In genomic region chr13:41644591-41645482, GRCm38 (mm10) we compare ENCODE assay signal across 18 mouse cellular contexts. TPM values are rescaled to one million over a fixed set of nuclear protein-coding genes. Genes with fewer than 3 reads are reported as not detected.
DNase-seq lines count a peak whose midpoint lies in the region; ATAC-seq and TF ChIP-seq lines count a peak whose summit lies in the region.
"Had no signal": no experiment of that assay in that cellular context is flagged by ENCODE, and none has a peak within 500 bp of the region (broad histone marks: within the 10 kb centered on the region; RNA-seq: fewer than 3 reads in every experiment).

No protein-coding gene starts in this region.

- no peak overlapping the region for H3K4me3 ChIP-seq in gastrocnemius, adult 2 months
- no peak overlapping the region for H3K4me3 ChIP-seq in hindbrain, embryonic 11.5 days (ENCODE audit: low read depth, low read length)
- no peak overlapping the region for H3K4me3 ChIP-seq in hindbrain, postnatal 0 days (ENCODE audit: low read length)
- H3K4me3 ChIP-seq in lung, embryonic 16.5 days (ENCODE audit: low read length) = no peak overlapping the region
- no peak overlapping the region for H3K4me3 ChIP-seq in heart, postnatal 0 days (ENCODE audit: low read depth, low read length)
- H3K4me3 ChIP-seq: embryonic facial prominence, embryonic 15.5 days; forebrain, embryonic 13.5 days; liver, embryonic 15.5 days; neural tube, embryonic 13.5 days had no signal

- no peak for ATAC-seq in hindbrain, embryonic 11.5 days (ENCODE audit: low FRiP score)
- no peak for ATAC-seq in hindbrain, postnatal 0 days
- ATAC-seq in lung, embryonic 16.5 days (ENCODE audit: low read depth) = peak; percentile 37
- ATAC-seq in heart, postnatal 0 days (ENCODE audit: insufficient read depth, low read depth) = no peak
- ATAC-seq in erythroid progenitor cell, adult 5-6 weeks (replicated peaks; ENCODE audit: low FRiP score, poor library complexity, severe bottlenecking) = no peak

- WGBS in hindbrain, embryonic 11.5 days = 61% methylated on average over 10 of the region's 10 CpGs
- 52% methylated on average over 10 of the region's 10 CpGs for WGBS in hindbrain, postnatal 0 days
- WGBS in lung, embryonic 16.5 days = 33% methylated on average over 10 of the region's 10 CpGs
- 50% methylated on average over 10 of the region's 10 CpGs for WGBS in heart, postnatal 0 days

- H3K9me3 ChIP-seq in hindbrain, embryonic 11.5 days (ENCODE audit: control insufficient read depth, low read length) = no peaks in the 10 kb centered on the region
- no peaks in the 10 kb centered on the region for H3K9me3 ChIP-seq in hindbrain, postnatal 0 days (ENCODE audit: low read length)
- H3K9me3 ChIP-seq in lung, embryonic 16.5 days (ENCODE audit: control insufficient read depth, low read length) = no peaks in the 10 kb centered on the region
- H3K9me3 ChIP-seq in heart, postnatal 0 days (replicated peaks; ENCODE audit: control insufficient read depth, low read length) = no peaks in the 10 kb centered on the region
- H3K9me3 ChIP-seq: embryonic facial prominence, embryonic 15.5 days; forebrain, embryonic 13.5 days; liver, embryonic 15.5 days; neural tube, embryonic 13.5 days had no signal

- no peaks in the 10 kb centered on the region for H3K27me3 ChIP-seq in hindbrain, embryonic 11.5 days (ENCODE audit: control insufficient read depth, insufficient read depth, low read length)
- H3K27me3 ChIP-seq in hindbrain, postnatal 0 days (ENCODE audit: insufficient read depth, low read length) = no peaks in the 10 kb centered on the region
- no peaks in the 10 kb centered on the region for H3K27me3 ChIP-seq in lung, embryonic 16.5 days (ENCODE audit: control insufficient read depth, insufficient read depth, low read depth, low read length)
- H3K27me3 ChIP-seq in heart, postnatal 0 days (ENCODE audit: control insufficient read depth, insufficient read depth, low read length) = no peaks in the 10 kb centered on the region
- H3K27me3 ChIP-seq: embryonic facial prominence, embryonic 15.5 days; forebrain, embryonic 13.5 days; liver, embryonic 15.5 days; neural tube, embryonic 13.5 days had no signal

- TF ChIP-seq CTCF in gastrocnemius, adult 2 months (IDR thresholded peaks at IDR 0.05) = no peak
- TF ChIP-seq CTCF in hindbrain, postnatal 0 days (IDR thresholded peaks at IDR 0.05; ENCODE audit: low read depth) = no peak
- no peak for TF ChIP-seq CTCF in heart, postnatal 0 days (IDR thresholded peaks at IDR 0.05; ENCODE audit: low read depth)

- no peak overlapping the region for H3K4me2 ChIP-seq in hindbrain, embryonic 11.5 days (replicated peaks; ENCODE audit: low read depth, low read length)
- no peak overlapping the region for H3K4me2 ChIP-seq in hindbrain, postnatal 0 days (ENCODE audit: low read depth, low read length)
- no peak overlapping the region for H3K4me2 ChIP-seq in lung, embryonic 16.5 days (ENCODE audit: low read depth, low read length)
- no peak overlapping the region for H3K4me2 ChIP-seq in heart, postnatal 0 days (ENCODE audit: low read depth, low read length)
- H3K4me2 ChIP-seq: embryonic facial prominence, embryonic 15.5 days; forebrain, embryonic 13.5 days; liver, embryonic 15.5 days; neural tube, embryonic 13.5 days had no signal

- no peaks in the 10 kb centered on the region for H3K36me3 ChIP-seq in hindbrain, embryonic 11.5 days (ENCODE audit: control insufficient read depth, insufficient read depth, low read length)
- no peaks in the 10 kb centered on the region for H3K36me3 ChIP-seq in hindbrain, postnatal 0 days (ENCODE audit: insufficient read depth, low read length)
- no peaks in the 10 kb centered on the region for H3K36me3 ChIP-seq in lung, embryonic 16.5 days (ENCODE audit: control insufficient read depth, insufficient read depth, low read length)
- no peaks in the 10 kb centered on the region for H3K36me3 ChIP-seq in heart, postnatal 0 days (replicated peaks; ENCODE audit: control insufficient read depth, insufficient read depth, low read length)
- H3K36me3 ChIP-seq: embryonic facial prominence, embryonic 15.5 days; liver, embryonic 15.5 days; neural tube, embryonic 13.5 days had no signal

- no peak overlapping the region for H3K9ac ChIP-seq in hindbrain, embryonic 11.5 days (ENCODE audit: low read depth, low read length)
- H3K9ac ChIP-seq in hindbrain, postnatal 0 days (replicated peaks; ENCODE audit: low read length) = no peak overlapping the region
- no peak overlapping the region for H3K9ac ChIP-seq in lung, embryonic 16.5 days (ENCODE audit: low read length)
- no peak overlapping the region for H3K9ac ChIP-seq in heart, postnatal 0 days (replicated peaks; ENCODE audit: low read depth, low read length)
- H3K9ac ChIP-seq: embryonic facial prominence, embryonic 15.5 days; forebrain, embryonic 13.5 days; liver, embryonic 15.5 days; neural tube, embryonic 13.5 days had no signal

- no peak for DNase-seq in gastrocnemius, adult 2 months
- DNase-seq in gastrocnemius, adult 18-20 months (ENCODE audit: low spot score) = no peak
- DNase-seq in hindbrain, embryonic 11.5 days (ENCODE audit: low spot score) = peak; percentile 22
- no peak for DNase-seq in hindbrain, postnatal 0 days (ENCODE audit: low spot score)
- no peak for DNase-seq in lung, adult 18-20 months
- no peak for DNase-seq in heart, postnatal 0 days (ENCODE audit: low spot score)
- DNase-seq: cerebellum, adult 18-20 months; kidney, postnatal 36 days; layer of hippocampus, postnatal 36 days; left cerebral cortex, postnatal 4 days; retina, postnatal 1 day; spleen, adult 18-20 months had no signal

- intact Hi-C loops in gastrocnemius, adult 2 months (cut with DNase I) = loop anchor here (5.0 kb wide), 2 partner anchors 407 to 602 kb away; partner anchors contain the start of gene Hivep1

- no peak for TF ChIP-seq EP300 in heart, postnatal 0 days (IDR thresholded peaks at IDR 0.05; ENCODE audit: low read depth)

- H3K4me1 ChIP-seq in hindbrain, embryonic 11.5 days (replicated peaks; ENCODE audit: control insufficient read depth, insufficient read depth, low read length) = no peaks in the 10 kb centered on the region
- H3K4me1 ChIP-seq in hindbrain, postnatal 0 days (ENCODE audit: insufficient read depth, low read length) = no peaks in the 10 kb centered on the region
- H3K4me1 ChIP-seq in lung, embryonic 16.5 days (replicated peaks; ENCODE audit: control insufficient read depth, insufficient read depth, low read length) = peaks cover 20% of the 10 kb centered on the region
- H3K4me1 ChIP-seq in heart, postnatal 0 days (ENCODE audit: control insufficient read depth, insufficient read depth) = peaks cover 12% of the 10 kb centered on the region
- H3K4me1 ChIP-seq: liver, embryonic 15.5 days had no signal

- H3K27ac ChIP-seq in gastrocnemius, adult 2 months = peak overlapping the region; percentile 72
- H3K27ac ChIP-seq in hindbrain, embryonic 11.5 days (ENCODE audit: low read depth, low read length) = no peak overlapping the region
- no peak overlapping the region for H3K27ac ChIP-seq in hindbrain, postnatal 0 days
- H3K27ac ChIP-seq in lung, embryonic 16.5 days (ENCODE audit: low read length) = peak overlapping the region; percentile 73
- peak overlapping the region; percentile 97 for H3K27ac ChIP-seq in heart, postnatal 0 days (ENCODE audit: low read depth)
- H3K27ac ChIP-seq: embryonic facial prominence, embryonic 15.5 days; forebrain, embryonic 13.5 days; liver, embryonic 15.5 days; neural tube, embryonic 13.5 days had no signal

RNA-seq across cellular contexts. Expression of gene Tmem170b, which starts 39.1 kb away (rescaled TPM):
- total RNA-seq in gastrocnemius, adult 2 months (2021) = 10 to 100 TPM; 24.8 to 29.0 TPM
- total RNA-seq in gastrocnemius, adult 18-20 months (2021) = 10 to 100 TPM; 28.1 to 28.7 TPM
- 22.3 and 25.0 TPM in 2 replicates for polyA plus RNA-seq in hindbrain, embryonic 11.5 days (2014; fragmentation: Nextera tagmentation; extraction: Ambion mirVana)
- 25.3 and 26.5 TPM in 2 replicates for total RNA-seq in hindbrain, postnatal 0 days (2014; rRNA removed)
- 33.2 and 33.6 TPM in 2 replicates for polyA plus RNA-seq in hindbrain, postnatal 0 days (2015; fragmentation: Nextera tagmentation; extraction: Ambion mirVana)
- polyA plus RNA-seq in lung, embryonic 16.5 days (2015; fragmentation: Nextera tagmentation; extraction: Ambion mirVana) = 11.0 and 11.1 TPM in 2 replicates
- 4.4 and 5.3 TPM in 2 replicates for total RNA-seq in heart, postnatal 0 days (2014; rRNA removed; ENCODE audit: low replicate concordance)
- 7.9 and 8.1 TPM in 2 replicates for polyA plus RNA-seq in heart, postnatal 0 days (2015; fragmentation: Nextera tagmentation; extraction: Ambion mirVana)
- 9.4 and 10.5 TPM in 2 replicates for total RNA-seq in erythroid progenitor cell, adult 5-6 weeks (2015; ENCODE audit: low replicate concordance)
- 7.4 and 7.6 TPM in 2 replicates for total RNA-seq in erythroid progenitor cell, adult 5-6 weeks (2017; ENCODE audit: low replicate concordance)

Comparison
In these comparisons a context has a peak if more than half of its experiments do, and no peak if none do; other contexts are left out.
1. H3K27ac ChIP-seq: peak in gastrocnemius, adult 2 months (single experiment), lung, embryonic 16.5 days (single experiment) and heart, postnatal 0 days (single experiment); none in hindbrain, embryonic 11.5 days (single experiment) and hindbrain, postnatal 0 days (single experiment).